Mouse (Mus musculus) heart, embryonic 15.5 days (tissue): Measurements from ENCODE around the gene Ccl1. TPM values are rescaled to one million over a fixed set of nuclear protein-coding genes. Genes with fewer than 3 reads are reported as not detected.

Experiments
- ATAC-seq: fragments of 200-750 bp; cut with Nextera tagmentation; replicated peaks from 2 replicates; pipeline ENCODE4 v1.8.0; 2017; ENCODE audit warnings: low read depth, moderate TSS enrichment; ENCODE audit not compliant: insufficient number of reproducible peaks, insufficient read depth, low FRiP score
- H3K27ac ChIP-seq: fragments of 300-500 bp; sonication (generic); 2 replicates; pipeline ENCODE4 v1.5.1; 2015; ENCODE audit warnings: mild to moderate bottlenecking, inconsistent platforms
- H3K27me3 ChIP-seq: fragments of 300-500 bp; sonication (generic); 2 replicates; pipeline ENCODE4 v1.6.1; 2015; ENCODE audit warnings: inconsistent platforms
- H3K36me3 ChIP-seq: fragments of 300-500 bp; sonication (generic); 2 replicates; pipeline ENCODE4 v1.6.1; 2015; ENCODE audit warnings: mild to moderate bottlenecking, inconsistent platforms
- H3K4me1 ChIP-seq: fragments of 300-500 bp; sonication (generic); replicated peaks from 2 replicates; pipeline ENCODE4 v1.6.1; 2015; ENCODE audit warnings: inconsistent platforms
- H3K4me2 ChIP-seq: fragments of 300-500 bp; sonication (generic); 2 replicates; pipeline ENCODE4 v1.6.1; 2015; ENCODE audit warnings: inconsistent platforms, mild to moderate bottlenecking, moderate library complexity
- H3K4me3 ChIP-seq: fragments of 300-500 bp; sonication (generic); 2 replicates; pipeline ENCODE4 v1.5.1; 2015; ENCODE audit warnings: mild to moderate bottlenecking, inconsistent platforms
- H3K9ac ChIP-seq: fragments of 300-500 bp; sonication (generic); 2 replicates; pipeline ENCODE4 v1.6.1; 2015; ENCODE audit warnings: mild to moderate bottlenecking, inconsistent platforms
- H3K9me3 ChIP-seq: fragments of 300-500 bp; sonication (generic); replicated peaks from 2 replicates; pipeline ENCODE4 v1.6.1; 2016; ENCODE audit warnings: inconsistent platforms
- WGBS: fragments of 180-500 bp; shearing (Covaris S2); methylation state at CpG from one replicate; pipeline ENCODE4 v1.1.7; 2015; ENCODE audit warnings: mixed read lengths; 5-methylcytosine and 5-hydroxymethylcytosine counted together
- polyA plus RNA-seq: library from polyadenylated mRNA; unstranded; fragments of >200 nt; fragmentation: Nextera tagmentation; extraction: Ambion mirVana; gene quantifications from 2 replicates; pipeline ENCODE4 v1.2.1, GENCODE M21; 2015

The Ccl1 gene
- polyA plus RNA-seq, 1 experiment from 2014 or later, result not detected

DNA sequence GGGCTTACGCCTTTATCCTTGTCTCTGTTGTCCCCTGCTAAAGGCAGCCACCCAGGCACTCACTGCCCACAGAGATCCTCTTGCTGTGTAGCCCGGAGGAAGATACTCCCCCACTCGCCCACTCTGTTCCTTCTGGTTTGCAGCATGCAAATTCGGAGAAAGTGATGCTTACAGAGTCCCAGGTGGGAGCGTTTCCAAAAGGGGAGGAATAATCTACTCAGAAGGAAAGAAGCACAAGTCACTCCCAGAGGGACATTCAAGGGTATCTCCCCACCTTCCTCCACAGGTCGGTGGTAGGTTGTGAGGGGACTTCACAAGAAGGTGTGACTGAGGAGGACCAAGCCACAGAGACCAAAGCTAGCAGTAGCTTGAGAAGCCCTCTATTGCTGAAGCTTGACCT lies 100.3 kb downstream of the Ccl1 start:
- H3K9me3 ChIP-seq, result no peaks in the 10 kb centered on the region
- no peaks in the 10 kb centered on the region for H3K4me1 ChIP-seq
- H3K9ac ChIP-seq, result no peak overlapping the region
- no peak for ATAC-seq
- H3K4me3 ChIP-seq, result no peak overlapping the region
- H3K27ac ChIP-seq, result no peak overlapping the region
- no peaks in the 10 kb centered on the region for H3K36me3 ChIP-seq
- no peak overlapping the region for H3K4me2 ChIP-seq
- 73% methylated on average over 6 of the region's 6 CpGs for WGBS
- H3K27me3 ChIP-seq, result no peaks in the 10 kb centered on the region

GRCm38 (mm10) chr11:82203706-82204105 lies 101.8 kb downstream of the Ccl1 start:
- ATAC-seq, result no peak
- no peak overlapping the region for H3K9ac ChIP-seq
- H3K9me3 ChIP-seq, result no peaks in the 10 kb centered on the region
- WGBS, result 74% methylated on average over 3 of the region's 3 CpGs
- H3K27me3 ChIP-seq, result peaks cover 3% of the 10 kb centered on the region; the same call in 1 of the 2 replicates
- H3K27ac ChIP-seq, result no peak overlapping the region
- H3K4me2 ChIP-seq, result no peak overlapping the region
- no peak overlapping the region for H3K4me3 ChIP-seq
- no peaks in the 10 kb centered on the region for H3K4me1 ChIP-seq
- no peaks in the 10 kb centered on the region for H3K36me3 ChIP-seq

GRCm38 (mm10) chr11:82197774-82198173 lies 107.7 kb downstream of the Ccl1 start:
- peaks cover 3% of the 10 kb centered on the region; the same call in 1 of the 2 replicates for H3K27me3 ChIP-seq
- no peak for ATAC-seq
- no peak overlapping the region for H3K9ac ChIP-seq
- no peak overlapping the region for H3K4me3 ChIP-seq
- no peaks in the 10 kb centered on the region for H3K9me3 ChIP-seq
- WGBS, result 70% methylated on average over 3 of the region's 3 CpGs
- no peak overlapping the region for H3K27ac ChIP-seq
- no peak overlapping the region for H3K4me2 ChIP-seq
- H3K36me3 ChIP-seq, result no peaks in the 10 kb centered on the region
- no peaks in the 10 kb centered on the region for H3K4me1 ChIP-seq

DNA sequence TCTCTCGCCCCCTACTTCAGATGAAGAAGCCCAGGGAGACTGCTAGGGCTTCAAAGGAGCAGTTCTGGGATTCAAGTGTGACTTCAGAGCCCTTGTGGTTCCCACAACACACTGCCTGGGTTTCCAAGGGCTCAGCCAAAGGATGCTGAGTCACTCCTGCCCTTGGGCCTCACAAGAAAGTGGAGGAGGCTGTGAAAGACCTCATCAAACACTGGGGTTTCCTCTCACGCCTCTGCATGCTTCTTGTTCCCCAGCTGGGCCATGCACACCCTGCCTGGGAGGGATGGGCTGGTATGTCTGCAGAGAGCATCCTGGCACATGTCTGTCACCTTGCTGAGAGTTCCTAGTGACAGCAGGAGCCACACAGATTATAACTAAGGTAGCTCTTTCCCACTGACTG lies 110.5 kb downstream of the Ccl1 start:
- H3K27me3 ChIP-seq, result peaks cover 3% of the 10 kb centered on the region; the same call in 1 of the 2 replicates
- WGBS, result 45% methylated on average over 2 of the region's 2 CpGs

DNA sequence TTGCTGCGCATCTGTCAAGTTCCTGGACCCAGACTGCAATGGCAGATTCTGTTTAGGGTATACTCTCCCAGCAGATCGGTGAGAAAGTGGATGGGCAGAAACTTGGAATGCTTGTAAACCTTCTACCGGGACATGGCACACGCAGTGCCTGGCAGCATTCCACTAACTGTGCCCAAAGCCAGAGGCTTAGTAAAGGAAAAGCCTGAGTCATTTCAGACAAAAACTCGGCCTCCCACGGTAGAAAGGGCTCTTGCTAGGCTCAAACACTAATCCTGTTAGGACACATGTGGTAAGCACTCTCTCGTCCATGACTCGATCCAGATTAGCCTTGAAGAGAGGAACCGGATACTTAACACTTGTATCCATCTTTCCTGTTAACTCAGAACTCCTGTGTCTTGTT lies 111.7 kb downstream of the Ccl1 start:
- Histone ChIP-seq H3K27ac (no peak overlapping the region), H3K36me3 (no peaks in the 10 kb centered on the region), H3K27me3 (no peaks in the 10 kb centered on the region), H3K4me3 (no peak overlapping the region), H3K9me3 (no peaks in the 10 kb centered on the region), H3K9ac (no peak overlapping the region), H3K4me1 (no peaks in the 10 kb centered on the region), H3K4me2 (no peak overlapping the region)
- 70% methylated on average over 9 of the region's 9 CpGs for WGBS
- ATAC-seq, result no peak

More for the DNA sequence above, 110.5 kb downstream of the Ccl1 start:
- no peaks in the 10 kb centered on the region for H3K4me1 ChIP-seq
- no peaks in the 10 kb centered on the region for H3K9me3 ChIP-seq
- no peak overlapping the region for H3K4me2 ChIP-seq
- H3K36me3 ChIP-seq, result no peaks in the 10 kb centered on the region
- no peak for ATAC-seq
- H3K9ac ChIP-seq, result no peak overlapping the region
- H3K4me3 ChIP-seq, result no peak overlapping the region
- H3K27ac ChIP-seq, result no peak overlapping the region

- Histone ChIP-seq H3K9me3 (no peaks in the 10 kb centered on the region), H3K36me3 (no peaks in the 10 kb centered on the region), H3K27me3 (no peaks in the 10 kb centered on the region), H3K9ac (no peak overlapping the region), H3K4me3 (no peak overlapping the region), H3K4me2 (no peak overlapping the region), H3K4me1 (no peaks in the 10 kb centered on the region), H3K27ac (no peak overlapping the region)
- ATAC-seq, result no peak
- WGBS, result 71% methylated on average over 13 of the region's 13 CpGs
Measured at GRCm38 (mm10) chr11:82189782-82190563, 115.5 kb downstream of the Ccl1 start.

DNA sequence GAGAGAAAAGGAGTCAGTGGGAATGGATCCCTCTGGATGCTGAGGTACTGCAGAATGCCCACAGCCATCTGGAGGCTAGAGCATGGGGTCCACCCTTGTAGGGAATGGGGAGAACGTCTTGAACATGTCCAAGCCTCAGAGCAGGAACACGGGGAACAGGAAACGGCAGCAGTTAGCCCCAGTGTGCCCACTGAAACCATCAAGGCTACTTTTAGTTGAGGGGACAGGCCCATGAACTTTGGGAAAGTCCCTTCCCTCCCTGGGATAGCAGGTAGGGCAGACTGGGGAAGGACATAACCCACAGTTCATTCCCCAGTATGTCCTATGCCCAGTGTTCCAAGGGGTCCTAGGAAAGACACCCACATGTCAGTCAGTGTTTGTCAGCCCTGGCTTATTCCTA lies 119.8 kb downstream of the Ccl1 start:
- ATAC-seq, result no peak
- H3K27me3 ChIP-seq, result peaks cover 11% of the 10 kb centered on the region; the same call in 1 of the 2 replicates
- H3K4me1 ChIP-seq, result peaks cover 2% of the 10 kb centered on the region; the same call in 1 of the 2 replicates
- 78% methylated on average over 3 of the region's 3 CpGs for WGBS
- no peaks in the 10 kb centered on the region for H3K9me3 ChIP-seq
- H3K9ac ChIP-seq, result no peak overlapping the region
- no peaks in the 10 kb centered on the region for H3K36me3 ChIP-seq
- no peak overlapping the region for H3K4me2 ChIP-seq
- no peak overlapping the region for H3K27ac ChIP-seq
- H3K4me3 ChIP-seq, result no peak overlapping the region

GRCm38 (mm10) chr11:82183281-82183935 lies 122.1 kb downstream of the Ccl1 start:
- H3K4me3 ChIP-seq, result no peak overlapping the region
- no peak overlapping the region for H3K27ac ChIP-seq
- H3K9ac ChIP-seq, result no peak overlapping the region
- H3K4me2 ChIP-seq, result no peak overlapping the region
- peaks cover 30% of the 10 kb centered on the region for H3K27me3 ChIP-seq
- no peaks in the 10 kb centered on the region for H3K9me3 ChIP-seq
- no peak for ATAC-seq
- H3K36me3 ChIP-seq, result no peaks in the 10 kb centered on the region
- H3K4me1 ChIP-seq, result peaks cover 2% of the 10 kb centered on the region; the same call in 1 of the 2 replicates
- WGBS, result 53% methylated on average over 6 of the region's 6 CpGs

- Histone ChIP-seq H3K4me2 (no peak overlapping the region), H3K4me3 (no peak overlapping the region), H3K27me3 (peaks cover 33% of the 10 kb centered on the region), H3K9ac (no peak overlapping the region), H3K36me3 (no peaks in the 10 kb centered on the region), H3K9me3 (no peaks in the 10 kb centered on the region), H3K27ac (no peak overlapping the region), H3K4me1 (peaks cover 2% of the 10 kb centered on the region; the same call in 1 of the 2 replicates)
- 80% methylated on average over 6 of the region's 6 CpGs for WGBS
- no peak for ATAC-seq
Measured at GRCm38 (mm10) chr11:82182401-82182800, 123.1 kb downstream of the Ccl1 start.

- Histone ChIP-seq H3K36me3 (no peaks in the 10 kb centered on the region), H3K4me2 (no peak overlapping the region), H3K4me1 (peaks cover 2% of the 10 kb centered on the region; the same call in 1 of the 2 replicates), H3K9me3 (no peaks in the 10 kb centered on the region), H3K27ac (no peak overlapping the region), H3K4me3 (no peak overlapping the region), H3K27me3 (peaks cover 33% of the 10 kb centered on the region), H3K9ac (no peak overlapping the region)
- WGBS, result 60% methylated on average over 8 of the region's 8 CpGs
- no peak for ATAC-seq
Measured at GRCm38 (mm10) chr11:82181331-82181730, 124.2 kb downstream of the Ccl1 start.

- Histone ChIP-seq H3K4me1 (peaks cover 2% of the 10 kb centered on the region; the same call in 1 of the 2 replicates), H3K9me3 (no peaks in the 10 kb centered on the region), H3K9ac (no peak overlapping the region), H3K4me3 (no peak overlapping the region), H3K27ac (no peak overlapping the region), H3K4me2 (no peak overlapping the region), H3K27me3 (peaks cover 29% of the 10 kb centered on the region), H3K36me3 (no peaks in the 10 kb centered on the region)
- WGBS, result 57% methylated on average over 5 of the region's 5 CpGs
- ATAC-seq, result no peak
Measured at GRCm38 (mm10) chr11:82178161-82178560, 127.3 kb downstream of the Ccl1 start.
